Mouse (Mus musculus) common myeloid progenitor, adult 5-6 weeks (primary cell): ENCODE data around the gene Zeb2. TPM values are rescaled to one million over a fixed set of nuclear protein-coding genes. Genes with fewer than 3 reads are reported as not detected.
"Not testable (repeated sequence)": the region's sequence is repeated elsewhere in the genome, so short reads cannot be mapped to it uniquely, and the experiment has no call there.

ENCODE experiments used
- ATAC-seq: replicated peaks from 2 replicates; pipeline ENCODE4 v1.8.0; 2016; ENCODE audit warnings: low read depth, mild to moderate bottlenecking, moderate TSS enrichment, inconsistent platforms; ENCODE audit not compliant: poor library complexity, severe bottlenecking
- total RNA-seq: library from RNA; stranded (forward); fragments of 200-1000, 187-1606 nt; gene quantifications from 2 replicates; pipeline ENCODE4 v1.2.3, GENCODE M21; 2017

Zeb2 gene
- total RNA-seq, 1 experiment from 2014 or later, result 205 TPM

GRCm38 (mm10) chr2:45112891-45113683, 4.1 kb downstream of the Zeb2 start:
- ATAC-seq, result peak; percentile 36

DNA sequence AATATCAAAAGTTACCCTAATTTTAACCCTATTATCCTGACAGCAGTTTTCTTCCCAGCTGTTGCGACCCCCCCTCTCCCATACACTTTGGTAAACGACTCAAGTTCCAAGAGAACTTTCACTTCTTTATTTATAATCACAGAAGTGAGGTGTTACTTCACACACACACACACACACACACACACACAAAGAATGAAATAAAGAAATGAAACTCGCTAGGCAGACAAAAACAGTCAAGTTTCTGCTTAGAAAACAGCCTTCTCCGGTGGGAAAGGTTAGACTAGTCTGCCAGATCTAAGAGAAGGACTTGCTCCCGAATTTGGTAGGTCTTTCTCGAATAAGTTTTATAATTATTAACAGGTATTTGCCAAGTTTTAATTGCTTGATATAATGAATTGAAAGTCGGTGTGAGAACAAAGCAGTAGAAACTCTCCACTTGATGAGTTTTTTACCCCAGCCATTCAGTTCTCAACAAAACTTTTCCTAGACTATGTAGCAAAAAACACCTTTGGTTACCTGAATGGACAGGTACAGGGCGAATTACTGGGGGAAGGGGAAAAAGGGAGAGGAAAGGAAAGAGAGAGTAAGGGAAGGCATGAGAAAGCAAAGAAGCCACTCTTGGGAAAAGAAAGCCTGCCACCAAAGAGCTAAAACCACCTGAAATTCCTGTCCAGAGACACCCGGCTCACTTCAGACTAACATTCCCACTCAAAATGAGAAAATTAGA, 5.0 kb downstream of the Zeb2 start:
- no peak for ATAC-seq

GRCm38 (mm10) chr2:45111571-45111970, 5.6 kb downstream of the Zeb2 start:
- ATAC-seq, result not testable (repeated sequence)

DNA sequence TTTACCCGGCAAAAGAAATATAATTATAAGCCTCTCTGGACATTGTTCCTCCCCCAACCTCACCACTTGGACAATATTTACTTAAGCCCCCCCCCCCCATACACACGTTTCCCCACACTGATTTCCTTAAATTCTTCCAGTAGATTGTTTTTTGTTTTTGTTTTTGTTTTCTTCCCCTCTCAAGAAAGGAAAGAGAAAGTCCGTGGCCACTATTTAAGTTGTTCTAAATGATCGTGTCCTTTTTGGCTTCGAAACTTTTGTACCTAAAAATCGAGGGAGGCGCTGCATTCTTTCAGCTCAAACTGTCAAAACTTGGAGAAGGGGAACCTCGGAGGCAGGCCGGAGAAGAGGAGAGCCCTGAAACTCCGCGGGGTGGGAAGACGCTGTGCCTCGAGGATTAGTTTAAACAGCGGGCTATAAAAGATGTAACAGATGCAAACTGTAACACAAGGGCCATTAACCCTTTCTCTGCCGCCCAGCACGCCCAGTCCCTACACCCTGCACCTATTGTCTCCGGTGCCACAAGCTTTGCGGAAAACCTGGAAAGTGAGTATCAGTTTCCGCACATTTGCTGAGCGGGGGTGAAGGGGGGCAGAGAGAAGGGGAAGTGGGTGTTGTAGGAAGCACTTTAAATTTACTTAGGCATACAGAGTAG, 6.3 kb downstream of the Zeb2 start:
- peak; percentile 23 for ATAC-seq

DNA sequence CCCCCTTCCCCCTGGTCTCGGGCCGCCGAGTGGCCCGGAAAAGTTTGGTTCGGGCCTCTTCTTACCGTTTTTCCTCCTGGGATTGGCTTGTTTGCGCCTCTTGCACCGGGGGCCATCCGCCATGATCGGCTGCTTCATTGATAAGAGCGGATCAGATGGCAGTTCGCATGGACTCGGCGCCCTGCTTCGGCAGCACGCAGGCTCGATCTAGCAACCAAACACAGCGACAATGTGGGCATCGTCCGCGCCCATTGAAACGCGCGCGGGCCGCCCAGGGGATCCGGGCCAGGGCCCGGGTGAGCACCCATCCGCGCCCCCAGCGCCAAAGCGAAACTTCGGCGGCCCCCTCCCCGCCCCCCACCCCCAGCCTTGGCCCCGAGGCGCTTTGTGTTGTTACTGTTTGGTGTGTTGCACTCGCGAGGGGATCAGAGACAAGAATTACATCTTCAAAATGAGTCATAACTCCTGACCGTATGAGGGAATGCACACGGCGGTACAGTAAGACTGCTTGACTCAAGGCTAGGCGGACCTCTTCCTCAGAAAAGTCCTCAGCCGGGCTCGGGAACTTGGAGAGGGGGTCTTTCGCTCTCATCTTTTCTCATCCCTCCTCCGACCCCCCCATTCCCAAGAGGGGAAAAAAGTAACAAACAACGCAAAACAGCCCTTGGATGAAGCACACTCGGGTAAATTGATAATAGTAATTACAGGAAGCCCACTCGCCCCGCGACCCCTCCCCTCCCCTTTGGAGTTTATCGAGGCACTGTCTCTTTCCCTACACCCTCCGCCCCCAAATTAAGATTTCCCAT, 7.0 kb downstream of the Zeb2 start:
- ATAC-seq, result no peak; the same call in 1 of the 2 replicates

DNA sequence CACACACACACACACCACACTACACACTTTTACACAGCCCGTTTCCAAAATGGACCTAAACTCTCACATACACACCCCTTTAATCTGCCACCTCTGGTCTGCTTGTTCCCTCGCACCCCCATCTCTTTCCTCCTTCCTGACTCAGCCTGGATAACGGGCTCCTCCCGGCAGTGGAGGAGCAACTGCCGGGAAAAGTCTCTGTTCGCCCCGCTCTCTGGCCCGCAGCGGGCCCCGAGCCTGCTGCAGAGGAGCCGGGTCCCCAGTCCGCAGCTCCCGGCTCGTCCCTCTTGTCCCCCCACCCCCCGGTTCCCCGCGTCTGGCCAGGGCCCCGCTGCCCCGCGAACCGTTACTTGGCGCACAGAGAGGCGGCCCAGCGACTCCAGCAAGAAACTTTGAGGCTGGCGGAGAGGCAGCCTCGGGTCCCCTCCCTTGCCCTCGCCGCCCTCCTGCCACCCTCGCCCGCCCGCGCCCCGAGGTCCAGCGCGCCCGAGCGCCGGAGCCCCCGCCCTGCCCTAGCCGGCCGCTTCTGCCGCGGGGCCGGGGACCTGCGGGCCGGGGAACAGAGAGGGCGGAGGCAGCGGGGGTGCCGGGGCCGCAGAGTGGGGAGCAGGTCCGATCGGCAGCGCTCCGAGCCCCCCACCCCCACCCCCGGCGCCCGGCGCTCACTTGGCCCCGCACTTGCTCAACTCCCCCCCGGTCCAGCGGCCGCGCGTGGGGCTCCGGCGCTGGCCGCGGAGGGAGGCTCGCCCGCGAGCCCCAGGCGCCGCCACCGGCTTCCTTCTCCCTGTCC, 7.8 kb downstream of the Zeb2 start:
- no peak for ATAC-seq

GRCm38 (mm10) chr2:45108521-45109091, 8.6 kb downstream of the Zeb2 start:
- ATAC-seq, result peak; percentile 13

GRCm38 (mm10) chr2:45107555-45107954, 9.6 kb downstream of the Zeb2 start:
- ATAC-seq, result no peak

- ATAC-seq, result no peak
Observed at GRCm38 (mm10) chr2:45105922-45106851, 11.0 kb downstream of the Zeb2 start.

- no peak for ATAC-seq
Observed at GRCm38 (mm10) chr2:45105281-45105721, 11.9 kb downstream of the Zeb2 start.

GRCm38 (mm10) chr2:45104511-45105055, 12.6 kb downstream of the Zeb2 start:
- no peak for ATAC-seq

DNA sequence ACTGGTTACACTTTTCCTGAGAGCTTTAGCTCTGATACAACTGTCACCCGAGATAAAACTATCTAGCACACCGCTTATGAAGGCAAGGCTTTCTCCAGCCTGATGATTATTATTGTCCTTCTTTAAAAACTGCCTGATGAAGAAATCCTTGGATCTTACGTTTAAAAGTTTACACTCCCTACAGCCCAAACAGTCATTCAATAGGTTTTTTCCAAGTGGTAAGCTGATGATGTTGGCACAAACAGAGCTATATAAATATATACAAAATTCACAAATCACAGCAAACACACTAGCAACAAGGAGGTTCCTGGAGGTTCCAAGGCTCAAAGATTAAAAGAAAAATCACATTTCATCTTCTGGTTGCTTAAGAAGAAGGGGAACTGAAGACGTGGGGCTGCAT, 13.1 kb downstream of the Zeb2 start:
- ATAC-seq, result no peak

- no peak for ATAC-seq
Observed at GRCm38 (mm10) chr2:45103021-45103983, 13.9 kb downstream of the Zeb2 start.

- no peak for ATAC-seq
Observed at GRCm38 (mm10) chr2:45102191-45102638, 15.0 kb downstream of the Zeb2 start.

DNA sequence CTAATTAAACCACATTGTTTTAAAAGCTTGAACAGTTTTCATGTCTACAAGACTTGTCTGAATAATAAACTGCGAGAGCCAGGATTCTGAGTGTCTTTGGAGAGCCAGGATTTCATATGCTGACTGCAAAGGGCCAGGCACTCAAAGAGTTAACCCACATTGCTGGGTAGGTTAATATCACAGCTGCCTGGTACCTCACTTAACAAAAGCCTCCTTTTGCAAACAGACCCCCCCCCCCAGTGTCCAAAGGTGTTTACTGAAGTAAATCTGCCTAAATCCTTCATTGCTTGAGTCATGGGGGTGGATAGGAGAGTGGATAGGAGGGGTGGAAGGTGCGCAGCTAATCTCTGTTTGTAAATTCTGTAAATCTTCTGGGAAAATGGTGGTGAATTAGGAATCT, 15.6 kb downstream of the Zeb2 start:
- ATAC-seq, result no peak

- no peak for ATAC-seq
Observed at GRCm38 (mm10) chr2:45101040-45101439, 16.2 kb downstream of the Zeb2 start.
